Mouse (Mus musculus): ENCODE measurements at regions not wholly inside any gene's neighbourhood (a gene's known extent, or its start where the extent isn't known, plus 50 kb on each side); places are given as distances from the start of the nearest gene placed in this dataset.

GRCm38 (mm10) chr8:18258287-18258961 is 719.6 kb downstream of the Defb40 start:
- TF ChIP-seq CTCF (IDR thresholded peaks at IDR 0.05; ENCODE audit: extremely low read depth, insufficient read depth, low read length) (no peak), POLR2A (IDR thresholded peaks at IDR 0.05; ENCODE audit: extremely low read depth, insufficient read depth, low read length) (no peak)

All from cortical plate, adult 2 months (tissue).